Mouse (Mus musculus): ENCODE data around the gene Ccdc142.

DNA sequence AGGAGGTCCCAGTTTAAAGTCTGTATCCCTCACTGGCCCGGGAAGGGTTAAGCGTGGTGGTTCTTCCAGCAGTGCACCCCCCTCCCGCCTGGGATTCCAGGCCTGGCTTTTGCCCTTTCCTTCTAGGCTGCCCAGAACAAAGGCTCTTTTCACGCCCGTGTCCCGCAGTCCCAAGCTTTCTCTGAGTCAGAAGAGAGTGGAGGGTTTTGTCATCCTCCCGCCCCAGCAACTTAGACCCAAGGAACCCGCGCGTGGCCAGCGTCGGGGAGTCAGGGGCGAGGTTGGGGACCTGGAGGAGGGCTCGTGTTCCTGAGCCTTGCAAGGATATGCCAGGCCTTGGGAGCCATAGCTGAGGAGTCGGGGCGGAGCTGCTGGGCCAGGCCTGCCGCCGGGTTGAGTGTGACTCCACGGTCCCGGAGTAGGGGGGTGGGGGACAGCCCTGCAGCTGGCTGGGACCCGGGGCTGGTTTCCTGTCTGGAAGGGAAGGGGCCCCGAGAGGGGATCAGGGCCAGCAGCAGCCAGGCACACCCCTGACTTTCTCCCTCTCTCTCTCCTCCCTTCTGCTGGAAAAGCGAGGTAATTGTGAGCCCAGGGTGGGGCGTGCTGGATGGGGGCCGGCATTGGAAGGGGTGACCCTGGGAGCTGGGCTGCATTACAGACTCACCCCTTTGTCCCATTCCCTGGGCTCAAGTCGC, 35.6 kb downstream of the Ccdc142 start:
- TF ChIP-seq ZC3H11A (IDR thresholded peaks at IDR 0.05; ENCODE audit: borderline replicate concordance, low read depth, low read length) (no peak), MAFK (IDR thresholded peaks at IDR 0.05; ENCODE audit: insufficient read depth, low read depth, low read length) (no peak), CHD2 (IDR thresholded peaks at IDR 0.05; ENCODE audit: low read depth, low read length) (no peak), HCFC1 (IDR thresholded peaks at IDR 0.05; ENCODE audit: borderline replicate concordance, insufficient read depth, low read length) (no peak), ZNF384 (IDR thresholded peaks at IDR 0.05; ENCODE audit: low read depth, low read length) (no peak)
